Mouse (Mus musculus) thymus, postnatal 25 days (tissue): ENCODE results near the gene Ttc7b.

Source experiments
- DNase-seq: peaks from one replicate; pipeline ENCODE4 v3.0.0; 2022

Ttc7b gene

DNA sequence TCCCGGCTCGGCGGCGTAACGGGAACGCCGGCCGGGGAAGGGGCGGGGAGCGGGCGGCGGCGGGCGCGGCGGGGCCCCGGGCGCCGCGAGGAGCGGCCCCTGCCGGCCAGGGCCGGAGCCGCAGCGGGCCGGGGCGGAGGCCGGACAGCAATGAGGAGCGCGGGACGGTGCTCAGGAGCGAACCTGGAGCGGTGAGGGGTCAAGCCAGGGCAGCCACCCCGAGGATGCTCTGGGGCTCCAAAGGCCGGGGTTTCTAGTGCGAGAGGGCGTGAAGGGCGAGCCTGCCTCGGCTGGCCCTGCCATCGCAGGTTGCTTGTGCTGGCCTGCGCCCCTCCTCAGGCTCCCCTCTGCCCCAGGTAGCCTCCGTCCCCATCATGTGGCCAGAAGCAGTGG is at the start of gene Ttc7b:
Gene Ttc7b, minus strand, starts transcription at position 33 of the 393 bp plus-strand sequence.
- no peak for DNase-seq

DNA sequence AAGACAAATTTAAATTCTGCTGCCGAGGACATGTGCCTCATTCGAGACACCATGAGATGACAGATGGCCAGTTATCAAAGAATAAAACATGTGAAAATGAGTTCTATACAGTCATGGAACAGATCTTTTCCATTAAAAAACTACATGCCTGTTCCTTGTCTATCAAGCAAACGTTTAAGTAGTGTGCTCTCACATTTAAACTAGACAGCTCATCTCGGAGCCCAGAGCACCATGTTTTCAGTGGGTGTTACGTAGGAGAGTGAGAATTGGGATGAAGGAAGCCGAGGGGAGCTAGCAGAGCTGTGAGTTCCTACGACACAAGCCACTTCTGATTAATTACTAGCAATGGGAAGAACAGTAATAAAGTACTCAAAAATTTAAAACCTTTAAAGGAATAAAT is 48.2 kb upstream of the Ttc7b start:
- DNase-seq = no peak

DNA sequence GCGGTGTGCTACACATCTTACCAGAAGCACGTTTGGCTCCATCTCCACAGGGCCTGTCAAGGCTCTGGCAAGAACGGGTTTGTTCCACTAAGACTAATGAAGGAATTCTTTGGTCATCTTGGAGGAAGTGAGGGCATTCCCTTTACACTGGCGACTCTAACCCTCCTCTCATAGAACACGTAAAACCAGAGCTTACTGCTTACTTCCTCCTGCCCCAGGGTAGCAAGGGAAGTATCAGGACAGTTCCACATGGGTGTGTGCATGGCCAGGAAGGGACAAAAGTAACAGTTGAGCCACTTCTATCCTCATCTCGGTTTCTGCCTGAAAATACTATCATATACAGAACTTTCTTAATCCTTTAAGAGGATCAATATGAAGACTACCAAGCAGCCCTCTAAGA is 47.5 kb upstream of the Ttc7b start:
- no peak for DNase-seq

DNA sequence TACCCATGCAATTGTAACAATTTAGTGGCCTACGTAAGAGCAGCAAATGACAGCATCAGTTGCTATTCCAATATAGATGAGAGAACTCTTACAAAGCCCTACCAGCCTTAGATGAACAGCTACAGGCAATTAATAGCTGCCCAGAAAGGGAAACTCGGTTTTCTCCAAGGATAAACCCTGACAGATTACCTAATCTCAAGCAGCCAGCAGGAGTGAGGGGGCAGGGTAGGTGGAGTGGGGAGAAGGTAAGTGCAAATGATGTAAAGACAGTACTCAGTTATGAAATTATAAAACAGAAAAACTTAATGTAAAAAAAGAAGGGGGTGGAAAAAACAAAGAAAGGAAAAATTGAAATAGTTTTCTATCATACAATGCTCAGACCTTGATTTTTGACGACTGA is 47.0 kb upstream of the Ttc7b start:
- no peak for DNase-seq

DNA sequence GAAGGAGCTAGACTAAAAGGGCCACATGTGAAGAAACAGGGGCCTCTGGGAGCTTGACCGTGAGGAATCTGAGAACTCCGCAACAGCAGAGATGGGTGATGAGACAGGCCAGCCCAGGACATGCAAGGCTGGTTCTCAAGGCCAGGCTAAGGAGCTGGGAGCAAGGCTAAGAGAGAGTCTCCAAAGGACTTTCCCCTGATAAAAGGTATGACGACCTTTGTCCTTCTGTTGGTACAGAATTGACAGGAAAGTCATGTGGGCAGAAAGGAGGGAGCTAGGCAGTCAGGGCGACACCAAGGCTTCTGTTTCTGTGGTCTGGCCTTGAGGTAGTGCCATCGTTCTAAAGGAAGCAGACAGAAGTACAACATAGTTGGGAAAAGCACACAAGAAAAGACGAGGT is 33.0 kb upstream of the Ttc7b start:
- DNase-seq = no peak

DNA sequence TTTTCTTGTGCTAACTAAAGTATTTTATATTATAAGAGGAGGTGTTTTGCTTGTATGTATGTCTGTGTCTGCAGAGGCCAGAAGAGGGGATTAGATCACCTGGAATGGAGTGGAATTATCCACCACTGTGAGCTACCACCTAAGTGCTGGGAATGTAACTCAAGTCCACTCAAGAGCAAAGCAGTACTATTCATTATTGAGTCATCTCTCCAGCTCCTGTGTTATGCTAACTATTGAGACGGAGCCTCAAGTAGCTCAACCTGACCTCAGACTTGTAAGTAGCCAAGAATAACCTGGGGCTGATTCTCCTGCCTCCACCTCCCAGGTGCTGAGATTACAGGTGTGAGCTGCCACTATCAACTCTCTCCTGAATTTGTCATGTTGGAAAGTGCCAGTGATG is 31.3 kb upstream of the Ttc7b start:
- DNase-seq = no peak

DNA sequence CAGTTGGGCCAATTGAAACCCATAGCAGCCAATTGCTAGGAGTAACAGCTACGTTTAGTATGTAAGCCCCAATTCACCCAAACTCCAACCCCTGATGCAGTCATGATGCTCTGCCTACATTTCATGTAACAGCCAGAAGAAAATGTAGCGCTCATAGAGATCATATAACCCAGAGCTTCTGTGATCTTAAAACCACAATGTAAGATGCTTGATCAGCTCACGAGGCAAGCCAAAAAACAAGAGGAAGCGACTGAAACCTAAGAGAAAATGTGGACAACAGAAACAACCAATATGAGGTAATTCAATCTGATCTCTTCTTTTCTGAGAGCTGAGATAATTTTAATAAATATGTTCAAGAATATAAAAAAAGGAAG is 23.6 kb upstream of the Ttc7b start:
- DNase-seq = no peak

DNA sequence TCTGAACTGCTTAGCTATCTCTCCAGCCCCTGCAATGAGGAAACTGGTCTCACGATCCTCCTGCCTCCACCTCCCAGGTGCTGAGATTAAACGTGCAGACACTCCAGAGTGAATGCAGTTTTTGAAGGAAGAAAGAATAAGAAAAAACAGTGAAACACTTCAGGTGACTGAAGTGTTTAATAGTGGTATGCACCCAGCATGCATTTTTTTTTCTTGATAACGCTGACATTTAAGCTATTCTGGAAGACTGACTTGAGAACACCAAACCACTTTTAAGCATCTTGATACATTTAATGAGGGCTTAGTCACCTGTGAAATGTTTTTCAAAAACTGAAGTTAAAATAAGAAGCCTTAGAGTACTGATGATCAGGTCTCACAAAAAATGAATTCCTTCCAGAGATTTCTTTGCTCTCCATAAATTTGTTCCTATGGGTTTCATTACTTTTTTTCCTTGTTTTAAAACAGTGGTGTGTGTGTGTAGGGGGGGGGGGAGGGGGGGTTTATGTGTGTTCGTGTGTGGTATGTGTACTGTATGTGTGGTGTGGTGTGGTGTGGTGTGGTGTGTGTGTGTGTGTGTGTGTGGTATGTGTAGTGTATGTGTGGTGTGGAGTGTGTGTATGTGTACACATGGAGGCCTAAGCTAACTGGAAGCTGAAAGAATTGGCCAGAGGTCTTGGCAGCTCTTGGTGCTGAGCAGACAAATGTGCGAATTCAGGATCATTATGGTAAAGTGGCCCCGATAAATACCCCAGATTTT is 23.0 kb upstream of the Ttc7b start:
- DNase-seq = no peak

DNA sequence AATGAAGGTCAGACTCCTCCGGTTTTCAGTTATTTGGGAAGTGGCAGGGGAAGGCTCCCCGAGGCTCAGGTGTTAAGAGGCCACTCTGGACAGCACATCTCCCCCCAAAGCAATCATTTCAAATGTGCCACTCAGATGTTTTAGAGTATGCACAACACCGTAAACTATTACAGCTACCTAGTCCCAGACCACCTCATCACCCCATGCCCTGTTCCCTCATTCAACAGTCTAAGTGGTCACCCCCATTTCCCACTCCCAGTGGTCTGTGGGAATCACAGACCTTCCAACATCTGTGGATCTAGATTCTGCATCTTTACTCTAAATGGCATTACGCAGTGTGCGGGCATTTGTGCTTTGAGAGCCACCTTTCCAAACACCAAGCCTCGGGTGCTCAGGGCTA is 21.9 kb upstream of the Ttc7b start:
- DNase-seq = no peak

DNA sequence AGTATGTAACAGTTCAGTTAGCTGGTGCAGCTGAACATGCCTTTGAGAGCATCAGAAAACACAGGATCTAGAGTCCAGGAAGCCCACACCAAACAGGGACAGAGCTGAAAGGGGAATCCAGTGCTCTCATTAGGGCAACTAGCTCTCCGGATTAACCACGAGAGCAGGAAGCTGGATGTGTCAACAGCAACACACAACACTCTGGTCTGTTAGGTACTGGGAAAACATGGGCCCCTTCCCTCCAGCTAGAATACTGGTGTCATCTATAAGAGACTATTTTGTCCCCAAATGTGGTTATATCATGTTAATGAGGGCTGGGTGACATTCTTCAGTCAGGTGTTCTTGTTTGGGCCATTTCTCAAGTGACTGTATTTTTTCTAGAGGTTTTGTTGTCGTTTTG is 21.4 kb upstream of the Ttc7b start:
- DNase-seq = no peak

DNA sequence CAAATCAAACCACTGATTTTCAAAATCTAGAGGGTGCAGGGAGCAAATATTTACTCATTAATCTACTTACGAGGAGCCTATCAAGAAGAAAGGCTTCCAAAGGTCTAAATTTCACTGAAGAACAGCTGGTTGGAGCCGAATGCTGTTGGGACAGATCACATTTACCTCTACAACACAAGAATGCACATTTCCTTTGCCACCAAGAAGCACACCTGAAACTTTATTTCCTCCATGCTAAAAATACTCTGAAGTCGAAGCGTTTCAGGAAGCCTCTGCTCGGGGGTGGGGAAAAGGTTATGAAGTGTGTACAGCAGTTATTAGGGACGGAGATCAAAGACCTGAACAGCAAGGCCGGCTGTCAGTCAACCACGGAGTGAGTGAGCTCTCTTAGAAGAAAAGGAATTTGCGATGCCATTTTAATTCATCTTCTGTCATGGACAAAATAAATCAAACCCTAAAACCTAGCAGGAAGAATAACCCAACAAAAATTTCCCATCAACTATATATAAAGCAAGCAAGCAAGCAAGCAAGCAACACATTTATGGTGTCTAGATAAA is 18.6 kb upstream of the Ttc7b start:
- no peak for DNase-seq

DNA sequence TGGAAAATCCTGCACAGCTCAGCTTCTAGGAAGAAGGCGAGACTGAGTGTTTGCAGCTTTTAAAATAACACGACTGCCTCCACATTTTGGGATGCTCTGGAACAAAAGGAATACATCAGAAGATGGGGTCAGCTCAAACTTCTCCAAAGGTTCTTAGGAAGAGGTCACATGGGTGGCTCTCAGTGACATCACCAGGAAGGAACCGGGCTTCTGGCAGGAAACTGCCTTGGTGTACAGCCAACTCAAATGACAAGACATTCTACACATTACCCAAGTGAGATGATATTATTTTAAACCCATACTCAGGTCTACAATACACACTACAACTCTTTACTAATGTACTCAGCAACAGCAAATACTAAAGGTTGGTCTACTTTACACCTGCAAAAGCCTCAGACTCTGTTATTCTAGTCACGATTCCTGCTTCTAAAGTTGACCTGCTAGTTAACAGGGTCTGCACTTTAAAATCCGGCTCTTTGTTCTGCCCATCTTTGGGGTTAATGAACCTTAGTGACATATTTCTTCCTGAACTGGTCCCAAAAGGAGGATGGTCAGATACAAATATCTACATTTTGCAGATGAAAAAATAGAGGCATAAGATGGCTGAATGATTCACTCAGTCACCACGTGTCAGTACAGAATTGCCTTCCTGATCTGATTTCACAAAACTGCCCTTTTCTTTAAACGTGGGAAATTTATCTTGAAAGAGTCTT is 18.0 kb upstream of the Ttc7b start:
- no peak for DNase-seq

DNA sequence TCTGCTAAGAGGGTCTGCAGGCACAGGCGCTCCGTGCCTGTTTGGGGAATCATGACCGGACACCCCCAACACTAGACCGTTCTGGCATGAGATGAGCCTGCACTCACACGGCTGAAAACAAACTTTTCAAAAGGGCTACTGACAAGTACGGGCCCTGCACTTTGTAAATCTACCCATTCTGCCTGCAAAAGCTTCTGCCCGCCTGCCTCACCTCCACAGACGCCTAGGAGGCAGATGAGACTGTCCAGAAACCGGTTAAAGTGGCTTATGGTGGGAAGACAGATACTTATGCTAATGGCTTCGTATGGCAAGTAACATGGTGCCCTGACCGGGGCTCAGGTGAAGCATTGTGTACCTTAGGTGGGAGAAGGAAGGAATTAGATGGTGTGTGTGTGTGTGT is 16.5 kb upstream of the Ttc7b start:
- DNase-seq = no peak

DNA sequence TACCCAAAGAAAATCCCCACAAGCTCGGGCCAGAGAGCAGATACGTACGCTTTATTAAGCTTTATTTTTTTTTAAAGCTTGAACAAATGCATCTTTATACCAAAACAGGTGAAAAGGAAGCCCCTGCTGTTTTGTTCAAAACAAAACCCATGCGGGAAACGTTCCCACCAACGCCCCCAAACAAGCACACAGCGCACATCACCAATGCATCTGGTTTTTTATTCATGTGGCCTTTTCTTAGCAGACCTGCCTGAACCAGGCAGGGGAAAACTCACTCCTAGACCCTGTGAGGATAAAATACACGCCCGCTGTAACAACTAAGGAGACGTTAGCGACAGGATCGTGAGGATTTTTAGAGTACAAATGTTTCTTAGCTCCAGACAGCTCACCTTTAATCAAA is 14.4 kb upstream of the Ttc7b start:
- no peak for DNase-seq

DNA sequence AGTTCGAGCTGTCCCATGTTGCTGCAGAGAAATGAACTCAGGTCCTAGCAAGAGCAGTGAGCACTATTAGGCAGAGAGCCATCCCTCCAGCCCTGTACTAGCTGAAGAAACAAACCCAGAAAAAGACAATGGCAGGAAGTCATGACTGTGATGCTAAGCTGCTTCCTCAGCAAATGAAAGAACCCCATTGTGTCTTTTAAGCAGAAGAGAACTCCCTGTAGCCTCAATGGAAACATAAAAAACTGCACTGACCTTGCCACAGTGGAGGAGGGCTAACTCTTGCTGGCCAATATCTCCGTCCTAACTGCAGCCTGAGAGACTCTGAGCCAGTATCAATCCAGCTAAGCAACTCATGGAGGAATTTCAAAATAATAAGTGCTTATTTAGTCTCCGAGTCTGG is 13.4 kb upstream of the Ttc7b start:
- DNase-seq = no peak

DNA sequence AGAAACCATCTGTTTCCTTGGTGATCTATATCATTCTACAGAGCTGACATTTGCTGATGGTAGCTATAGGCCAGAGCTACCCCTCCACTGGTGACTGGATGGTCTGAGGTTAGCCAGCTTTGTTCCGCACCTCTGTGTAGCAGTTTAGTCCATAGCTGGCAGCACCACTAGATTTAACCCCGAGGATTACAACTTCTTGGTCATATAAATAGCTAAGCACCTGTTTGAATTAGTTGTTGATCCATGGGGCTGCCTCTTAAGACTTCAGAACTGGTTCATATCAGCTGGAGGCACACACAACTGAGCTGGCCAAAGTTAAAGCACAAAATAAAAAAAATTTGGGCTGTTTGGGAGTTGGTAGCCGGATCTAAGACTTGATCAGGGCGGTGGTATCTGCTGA is 12.6 kb upstream of the Ttc7b start:
- DNase-seq = no peak

DNA sequence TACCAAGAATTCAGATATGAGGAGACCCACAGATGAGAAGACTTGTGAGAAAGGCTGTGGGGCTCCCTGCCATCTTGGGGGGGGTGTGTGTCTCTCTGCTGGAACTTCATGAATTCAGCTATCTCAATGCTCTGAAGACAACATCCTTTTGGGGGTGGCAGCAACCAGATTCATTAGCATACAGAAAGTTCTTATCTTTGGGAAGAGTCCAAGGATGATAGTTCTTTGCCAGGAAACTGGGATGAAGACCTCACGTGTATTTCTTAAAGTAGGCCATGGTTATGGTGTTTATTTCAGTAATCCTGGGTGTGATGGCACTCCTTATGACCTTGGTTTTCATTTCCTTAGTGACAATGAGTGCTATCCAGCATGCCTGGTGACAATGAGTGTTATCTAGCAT is 11.1 kb upstream of the Ttc7b start:
- no peak for DNase-seq

DNA sequence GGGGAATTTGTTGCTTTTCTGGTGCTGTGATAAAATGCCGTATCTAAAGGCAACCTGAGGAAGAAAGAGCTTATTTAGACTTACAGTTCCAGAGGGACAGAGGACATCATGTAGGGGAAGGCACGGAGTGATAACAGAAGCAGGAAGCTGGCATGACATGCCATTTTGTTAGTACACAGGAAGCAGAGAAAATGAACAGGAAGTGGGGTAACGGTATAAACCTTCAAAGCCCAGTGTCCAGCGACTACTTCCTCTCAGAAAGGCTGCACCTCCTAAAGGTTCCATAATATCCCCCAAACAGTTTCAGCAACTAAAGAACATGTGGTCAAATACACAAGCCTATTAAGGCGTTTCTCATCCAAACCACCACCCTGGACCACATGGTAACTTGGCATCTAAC is 10.2 kb upstream of the Ttc7b start:
- no peak for DNase-seq

DNA sequence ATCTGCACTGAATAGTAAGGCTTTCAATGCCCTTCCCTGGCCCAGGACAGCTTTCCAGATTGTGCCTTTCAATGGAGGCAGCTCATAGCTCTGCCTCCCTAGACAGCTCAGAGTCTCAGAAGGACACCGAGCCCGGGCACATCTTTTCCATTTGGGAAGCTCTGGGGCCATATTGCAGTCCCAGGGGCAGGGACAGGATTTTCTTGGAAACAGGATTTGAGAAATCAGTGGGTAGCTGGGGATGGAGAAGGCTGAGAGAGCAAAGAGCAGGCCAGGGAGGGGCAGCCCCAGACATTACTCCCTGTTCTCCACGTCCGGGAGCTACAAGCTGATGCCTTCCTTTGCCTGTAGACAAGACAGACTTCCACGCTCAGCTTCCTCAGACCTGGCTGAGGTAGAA is 9.0 kb upstream of the Ttc7b start:
- DNase-seq = no peak

DNA sequence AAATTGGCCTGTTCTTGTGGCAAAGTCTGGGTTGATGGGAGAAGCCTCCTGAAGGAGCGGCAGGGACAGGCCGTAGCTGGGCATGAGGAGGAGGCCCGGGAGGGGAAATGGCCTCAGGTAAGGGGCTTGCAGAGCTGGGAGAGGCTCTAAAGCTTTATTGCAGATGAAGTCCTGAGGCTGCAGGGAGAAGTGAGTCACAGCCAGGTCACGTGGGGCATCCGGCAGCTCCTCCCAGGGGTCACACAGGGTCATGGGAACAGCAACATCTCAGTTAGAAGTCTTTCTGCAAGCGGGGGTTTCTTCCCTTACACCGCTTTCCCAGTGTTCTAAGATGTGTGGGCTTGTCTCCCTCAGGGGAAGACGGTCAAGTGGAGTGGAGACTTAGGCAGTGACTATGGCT is 8.5 kb upstream of the Ttc7b start:
- no peak for DNase-seq

DNA sequence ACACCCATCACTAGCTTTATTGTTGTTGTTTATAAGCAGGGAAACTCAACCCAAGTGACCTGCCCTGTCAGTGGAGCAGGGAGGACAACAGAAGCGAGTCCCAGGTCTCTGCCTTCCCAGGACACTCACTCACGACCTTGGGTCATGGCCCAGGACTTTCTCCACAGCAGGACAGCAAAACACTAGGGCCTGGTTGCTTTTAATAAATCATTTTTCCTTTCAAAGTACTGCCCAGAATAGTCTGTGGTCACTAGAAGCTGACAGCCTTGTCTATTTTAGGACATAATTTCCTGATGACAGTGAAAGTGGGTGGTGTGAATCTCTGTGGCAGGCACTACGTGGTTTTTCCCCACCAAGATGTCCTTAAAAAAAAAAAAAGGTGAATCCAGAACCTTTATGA is 7.6 kb upstream of the Ttc7b start:
- DNase-seq = no peak

DNA sequence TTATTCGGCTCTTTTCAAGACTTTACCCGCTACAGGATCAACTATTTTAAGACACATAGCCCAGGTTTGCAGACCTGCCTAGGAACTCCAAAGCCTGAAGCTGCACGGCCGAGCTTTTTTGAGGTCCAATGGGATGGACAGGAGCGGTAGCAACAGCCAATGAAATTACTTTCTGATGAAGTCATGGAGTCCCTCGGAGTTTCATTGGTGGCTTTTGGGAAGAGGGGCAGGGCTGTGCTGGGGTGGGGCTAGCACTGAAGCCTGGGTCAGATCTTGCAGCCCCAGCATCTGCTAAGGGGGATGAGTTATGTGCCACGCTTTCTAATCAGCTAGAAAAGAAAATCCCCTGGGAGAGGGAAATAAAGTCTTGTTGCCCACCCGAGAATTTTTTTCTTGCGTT is 7.1 kb upstream of the Ttc7b start:
- DNase-seq = peak; percentile 63

DNA sequence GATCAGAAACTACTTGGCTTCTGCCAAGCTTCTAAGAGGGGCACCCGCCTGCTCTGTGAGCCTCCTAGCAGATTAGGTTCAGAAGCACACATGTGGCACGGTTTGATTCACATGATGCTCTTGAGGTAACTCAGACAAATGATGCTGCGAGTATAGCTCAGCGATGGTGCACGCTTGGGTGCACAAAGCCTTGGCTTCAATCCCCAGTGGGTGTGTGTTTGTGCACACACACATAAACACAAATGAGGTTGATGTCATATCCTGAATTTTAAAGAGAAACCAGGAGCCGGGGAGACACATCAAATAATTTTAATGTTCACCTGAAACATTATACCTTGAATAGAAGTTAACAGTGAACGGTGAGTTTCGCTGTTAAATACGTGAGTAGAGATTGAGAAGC is 6.6 kb upstream of the Ttc7b start:
- no peak for DNase-seq

DNA sequence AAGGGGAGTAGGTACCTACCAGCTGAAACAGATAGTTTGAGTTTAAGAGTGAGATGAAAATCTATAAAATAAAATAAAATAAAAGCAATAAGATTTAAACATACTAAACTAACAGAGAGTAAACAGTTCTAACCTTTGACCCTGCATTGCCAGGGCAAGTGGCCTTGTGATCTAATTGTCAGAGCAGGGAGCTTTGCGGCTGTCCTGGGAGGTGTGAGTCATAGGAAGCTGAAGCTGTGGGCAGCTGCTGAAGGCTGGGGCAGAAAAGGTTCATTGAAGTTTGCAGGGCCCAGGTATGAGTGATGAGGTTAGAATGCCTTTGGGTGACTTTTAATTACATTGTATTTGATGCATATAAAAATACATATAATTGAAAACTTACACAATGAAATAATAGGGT is 5.3 kb upstream of the Ttc7b start:
- no peak for DNase-seq
